Mouse (Mus musculus) embryo, embryonic 11 days (tissue): ENCODE results near the gene Fa2h.
"Not testable (repeated sequence)": the region's sequence is repeated elsewhere in the genome, so short reads cannot be mapped to it uniquely, and the experiment has no call there.

Experiments used
- DNase-seq: peaks from one replicate; pipeline ENCODE4 v3.0.0-alpha.2; 2015

The Fa2h gene

DNA sequence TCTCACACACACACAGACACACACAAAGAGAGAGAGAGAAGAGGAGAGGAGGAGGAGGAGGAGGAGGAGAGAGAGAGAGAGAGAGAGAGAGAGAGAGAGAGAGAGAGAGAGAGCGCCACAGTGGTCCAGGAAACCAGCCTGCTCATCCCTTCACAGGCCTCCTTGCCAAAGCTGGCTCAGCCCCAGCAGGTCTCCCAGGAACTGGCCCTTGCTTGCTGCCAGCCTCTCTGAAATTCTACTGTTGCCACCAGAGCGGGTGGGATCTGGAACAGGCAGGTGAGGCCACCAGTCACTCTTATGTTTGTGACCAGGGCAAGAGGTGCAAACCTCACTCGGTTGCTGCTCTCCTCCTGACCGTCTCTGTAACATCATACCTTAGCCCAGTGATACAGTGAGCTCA is 36.2 kb downstream of the Fa2h start:
- no peak for DNase-seq

DNA sequence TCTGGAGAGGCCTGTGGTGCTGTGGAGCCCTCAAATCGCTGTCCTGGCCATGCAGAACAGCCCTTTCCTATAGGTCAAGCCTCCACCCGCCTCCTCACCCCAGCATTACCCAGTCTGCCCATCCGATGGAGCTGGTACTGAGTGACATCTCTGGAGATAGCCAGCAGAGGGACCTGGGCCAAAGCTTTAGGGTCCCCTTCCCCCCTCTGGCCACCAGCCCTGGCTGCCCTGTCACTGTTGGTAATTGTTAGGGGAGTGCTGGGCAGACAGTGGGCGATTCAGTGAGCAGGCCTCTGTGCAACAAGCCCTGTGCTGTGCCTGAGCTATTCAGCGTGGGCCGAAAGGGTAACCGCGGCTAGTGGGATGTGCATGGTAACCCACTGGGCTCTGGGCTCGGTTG is 40.1 kb downstream of the Fa2h start:
- DNase-seq: no peak

DNA sequence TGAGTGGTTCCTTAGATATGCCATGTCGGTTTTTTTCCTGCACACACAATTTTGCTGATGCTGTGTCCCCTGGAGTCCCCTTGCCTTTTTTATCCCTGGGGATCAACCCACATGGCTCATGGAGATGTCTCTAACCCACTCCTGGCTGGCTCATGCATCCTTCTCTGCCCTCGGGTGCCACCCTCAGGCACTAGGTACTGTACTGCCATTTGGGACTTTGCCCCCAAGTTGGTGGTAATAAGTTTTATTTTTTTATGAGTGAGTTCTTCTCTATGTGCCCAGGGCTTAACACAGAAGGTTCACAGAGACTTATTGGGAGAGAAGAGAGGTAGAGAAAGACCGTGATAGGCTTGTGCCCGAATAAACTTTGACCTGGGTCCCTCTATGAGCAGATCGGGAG is 41.3 kb downstream of the Fa2h start:
- DNase-seq: no peak

DNA sequence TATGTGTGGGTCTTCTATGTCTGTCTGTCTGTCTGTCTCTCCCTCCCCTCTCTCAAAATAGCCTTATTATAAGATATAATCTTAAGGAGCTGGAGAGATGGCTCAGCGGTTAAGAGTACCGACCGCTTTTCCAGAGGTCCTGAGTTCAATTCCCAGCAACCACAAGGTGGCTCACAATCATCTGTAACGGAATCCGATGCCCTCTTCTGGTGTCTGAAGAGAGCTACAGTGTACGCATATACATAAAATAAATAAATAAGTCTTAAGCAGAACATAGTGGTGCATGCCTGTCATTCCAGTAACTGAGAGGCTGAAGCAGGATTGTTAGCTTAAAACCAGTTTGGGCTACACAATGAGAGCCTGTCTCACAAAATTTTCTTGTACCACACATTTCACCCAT is 43.0 kb downstream of the Fa2h start:
- no peak for DNase-seq

DNA sequence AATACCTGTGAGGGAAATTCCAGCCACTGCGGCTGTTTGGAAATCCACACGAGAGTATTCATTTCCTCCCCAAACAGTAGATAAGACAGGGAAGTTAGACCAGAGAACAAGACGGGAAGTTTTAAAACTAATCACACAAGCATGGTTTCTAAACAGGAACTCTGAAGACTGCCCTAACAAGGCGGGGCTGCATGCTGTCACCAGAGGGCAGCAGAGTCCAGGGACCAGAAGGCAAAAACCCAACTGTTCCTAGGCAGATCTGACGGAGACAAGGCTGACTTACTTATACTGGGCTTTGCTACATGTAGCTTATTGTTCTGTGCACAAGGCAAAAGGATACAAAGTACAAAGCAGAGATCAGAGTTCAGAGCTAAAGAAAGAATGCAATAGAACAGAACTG is 50.4 kb downstream of the Fa2h start:
- DNase-seq: peak; percentile 81

DNA sequence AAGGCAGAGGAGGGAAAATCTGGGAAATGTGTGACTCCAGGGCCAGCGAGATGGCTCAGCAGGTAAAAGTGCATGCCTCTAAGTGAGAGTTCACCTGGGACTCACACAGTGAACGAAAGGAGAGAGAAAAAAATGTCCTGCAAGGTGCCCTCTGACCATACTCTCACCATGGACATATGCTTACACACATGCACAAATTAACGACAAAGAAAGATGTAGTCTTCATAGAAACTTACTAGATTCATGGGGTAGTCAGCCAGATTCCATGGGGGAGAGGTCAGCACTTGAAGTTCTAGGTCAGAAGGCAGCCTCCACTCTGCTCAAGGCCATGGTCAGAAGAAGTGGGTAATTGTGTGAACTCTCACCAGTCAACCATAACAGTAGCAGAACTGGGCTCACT is 53.4 kb downstream of the Fa2h start:
- DNase-seq: no peak

DNA sequence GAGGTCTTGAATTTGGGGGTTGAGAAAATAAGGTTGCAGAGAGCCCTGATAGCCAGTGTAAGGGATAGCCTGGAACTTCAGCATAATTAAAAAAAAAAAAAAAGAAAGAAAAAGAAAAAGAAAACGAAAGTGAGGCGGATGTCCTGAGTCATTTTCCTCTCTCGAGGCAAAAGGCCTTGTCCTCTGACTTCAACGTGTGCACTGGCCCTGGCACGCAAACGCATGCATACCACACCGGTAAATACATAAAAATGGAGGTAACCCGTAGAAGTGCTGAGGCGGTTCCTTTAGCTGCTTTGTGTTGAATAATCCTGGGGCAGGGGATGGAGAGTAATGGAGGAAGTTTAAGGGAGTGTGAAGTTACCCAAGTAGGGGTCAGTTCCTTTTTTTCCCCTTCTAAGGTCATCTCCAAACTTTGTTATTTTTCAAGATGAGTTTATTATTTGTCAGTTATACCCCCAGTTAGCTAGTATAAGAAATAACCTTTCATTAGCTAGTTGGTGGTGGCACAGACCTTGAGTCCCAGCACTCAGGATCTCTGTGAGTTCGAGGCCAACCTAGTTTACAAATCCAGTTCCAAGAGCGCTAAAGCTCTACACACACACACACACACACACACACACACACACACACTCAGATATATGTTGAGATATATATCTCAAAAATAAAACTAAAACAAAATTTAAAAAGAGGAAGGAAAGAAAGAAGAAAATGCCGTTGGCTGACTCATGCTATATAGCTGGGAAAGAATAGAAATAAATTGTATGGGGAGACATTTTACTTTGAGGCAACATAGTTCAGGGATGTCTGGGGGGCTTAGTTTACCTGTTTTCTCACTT is 55.0 kb downstream of the Fa2h start:
- no peak for DNase-seq

DNA sequence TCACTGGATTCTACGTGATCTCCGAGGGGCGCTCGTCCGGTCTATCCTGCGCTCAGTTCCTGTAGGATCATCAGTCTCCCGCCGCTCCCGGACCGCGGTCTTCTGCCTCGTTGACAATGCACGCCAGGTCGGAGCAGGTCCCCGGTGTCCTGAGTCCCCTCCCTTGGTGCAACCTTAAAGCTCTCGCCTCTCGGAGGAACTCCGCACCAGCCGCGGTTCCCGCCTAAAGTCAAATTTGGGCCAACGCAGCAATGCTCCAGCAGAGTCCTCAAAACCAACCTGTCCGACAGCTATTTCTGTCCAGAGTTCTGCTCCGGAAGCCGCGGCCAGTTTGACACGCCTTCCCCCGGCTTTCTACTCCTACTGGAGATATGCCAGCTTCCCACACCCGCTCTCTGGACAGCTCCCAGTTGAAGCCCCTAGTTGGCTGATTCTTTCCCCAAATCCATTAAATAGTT is 55.7 kb downstream of the Fa2h start, which contains the start of gene Mlkl:
Gene Mlkl (minus strand): TSS at position 288 of the 458 bp plus-strand sequence.
- DNase-seq: peak; percentile 60

DNA sequence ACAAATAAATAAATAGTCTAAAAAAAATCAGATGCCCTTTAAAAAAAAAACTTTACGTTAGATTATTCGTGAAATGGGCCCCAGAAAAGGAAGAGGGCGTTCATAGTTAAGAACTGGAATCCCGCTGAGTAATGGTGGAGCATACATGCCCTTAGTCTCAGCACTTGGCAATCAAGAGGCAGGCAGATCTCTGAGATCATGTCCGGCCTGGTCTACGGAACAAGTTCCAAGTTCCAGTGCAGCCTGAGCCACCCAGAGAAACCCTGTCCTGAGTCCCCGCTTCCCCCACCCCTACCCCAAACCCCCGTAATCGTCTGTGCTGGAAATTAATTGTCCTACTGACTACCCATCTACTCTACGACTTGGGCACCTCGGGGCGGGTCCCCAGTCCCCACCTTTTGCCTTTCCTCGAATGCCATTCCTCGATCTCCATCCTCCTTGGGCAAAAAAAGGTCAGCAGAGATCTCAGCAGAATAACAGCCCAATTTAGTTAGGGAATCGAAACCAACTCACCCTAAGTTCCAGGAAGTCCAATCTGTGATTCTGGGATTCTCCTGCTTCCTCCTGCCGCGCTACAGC is 56.2 kb downstream of the Fa2h start:
- peak; percentile 14 for DNase-seq

DNA sequence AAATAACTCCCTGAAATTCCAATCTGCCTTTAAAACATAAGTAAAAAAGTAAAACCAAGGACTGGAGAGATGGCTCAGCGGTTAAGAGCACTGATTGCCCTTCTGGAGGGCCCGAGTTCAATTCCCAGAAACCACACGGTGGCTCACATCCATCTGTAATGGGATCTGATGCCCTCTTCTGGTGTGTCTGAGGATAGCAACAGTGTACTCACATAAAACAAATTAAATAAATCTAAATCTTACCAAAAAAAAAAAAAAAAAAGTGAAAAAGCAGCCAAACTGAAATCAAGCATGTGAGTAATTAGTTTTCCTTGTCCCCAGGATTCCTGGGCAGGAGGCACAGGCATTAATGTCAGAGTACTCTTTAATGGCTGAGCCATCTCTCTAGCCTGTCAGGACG is 56.9 kb downstream of the Fa2h start:
- no peak for DNase-seq

DNA sequence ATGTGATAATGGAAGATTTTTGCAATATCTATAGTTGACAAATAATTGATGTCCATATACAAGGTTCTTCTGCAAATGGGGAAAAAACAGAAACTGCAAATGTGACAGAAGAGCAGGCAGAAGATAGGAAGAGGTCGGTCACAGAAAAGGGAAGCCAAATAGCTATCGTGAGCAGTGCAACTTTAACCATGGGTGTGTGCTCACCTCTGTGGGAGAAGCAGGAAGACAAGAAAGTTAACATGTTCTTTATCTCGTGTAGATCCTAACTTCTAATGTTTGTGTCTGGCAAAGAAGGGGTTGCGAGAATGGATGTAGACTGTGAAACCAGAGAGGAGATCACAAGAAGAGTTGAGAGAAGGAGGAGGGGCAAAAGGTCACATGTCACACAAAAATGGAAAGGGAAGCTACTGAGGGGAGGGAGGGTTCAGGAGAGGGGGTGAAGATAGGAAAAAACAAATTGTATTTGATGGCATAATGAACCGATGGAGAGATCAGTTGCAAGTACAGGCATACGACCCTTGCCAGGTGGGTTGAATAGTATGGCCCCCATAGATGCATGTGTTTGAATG is 68.3 kb downstream of the Fa2h start:
- DNase-seq: no peak

DNA sequence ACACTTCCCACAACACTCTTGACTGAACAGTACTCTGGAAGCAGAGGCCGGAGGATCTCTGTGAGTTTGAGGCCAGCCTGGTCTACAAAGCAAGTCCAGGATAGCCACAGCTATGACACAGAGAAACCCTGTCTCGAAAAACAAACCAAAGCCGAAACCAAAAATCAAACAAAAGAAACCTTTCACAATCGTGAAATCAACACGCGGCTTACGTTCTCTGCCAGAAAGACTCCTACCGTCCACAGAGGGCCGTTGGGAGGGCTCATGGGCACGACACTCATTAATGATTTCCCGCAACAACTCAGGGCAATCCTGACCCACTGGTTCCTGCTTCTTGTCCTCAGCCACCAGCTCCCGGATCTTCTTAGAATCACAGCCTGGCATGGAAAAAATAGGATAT is 78.9 kb downstream of the Fa2h start:
- no peak for DNase-seq

DNA sequence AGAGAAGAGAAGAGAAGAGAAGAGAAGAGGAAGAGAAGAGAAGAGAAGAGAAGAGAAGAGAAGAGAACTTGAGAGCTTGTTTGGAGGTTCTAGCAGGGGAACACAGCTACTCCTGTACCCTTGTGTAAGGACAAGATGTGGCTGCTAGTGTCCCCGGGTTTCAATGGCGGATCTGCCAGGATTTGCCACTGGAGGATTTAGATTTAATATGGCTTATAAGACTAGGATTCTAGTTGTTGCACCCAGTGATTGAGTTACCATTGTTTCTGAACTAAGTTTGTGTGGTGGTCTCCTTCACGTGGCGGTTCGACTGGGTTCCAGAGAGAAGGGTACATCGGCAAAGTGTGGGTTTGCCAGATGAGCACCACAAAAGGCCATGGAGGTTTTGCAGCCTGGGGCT is 79.7 kb downstream of the Fa2h start:
- not testable (repeated sequence) for DNase-seq

DNA sequence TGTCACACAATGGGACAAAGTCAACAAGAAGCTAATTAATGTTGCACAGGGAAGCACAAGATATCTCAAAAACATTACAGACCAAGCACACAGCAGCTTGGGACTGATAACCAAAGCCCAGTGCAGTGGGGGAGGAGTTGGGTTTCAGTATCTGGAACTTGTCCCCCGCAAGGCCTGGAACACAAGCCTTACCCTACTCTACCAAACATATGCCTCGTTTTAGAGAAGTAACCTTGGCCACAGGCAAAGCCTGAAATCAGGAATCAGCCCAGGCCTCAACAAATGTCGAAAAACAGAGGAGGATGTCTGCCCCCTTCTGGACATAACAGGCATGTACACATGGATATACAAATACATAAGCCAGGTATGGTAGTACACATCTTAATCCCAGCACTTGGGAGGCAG is 80.9 kb downstream of the Fa2h start:
- DNase-seq: no peak

DNA sequence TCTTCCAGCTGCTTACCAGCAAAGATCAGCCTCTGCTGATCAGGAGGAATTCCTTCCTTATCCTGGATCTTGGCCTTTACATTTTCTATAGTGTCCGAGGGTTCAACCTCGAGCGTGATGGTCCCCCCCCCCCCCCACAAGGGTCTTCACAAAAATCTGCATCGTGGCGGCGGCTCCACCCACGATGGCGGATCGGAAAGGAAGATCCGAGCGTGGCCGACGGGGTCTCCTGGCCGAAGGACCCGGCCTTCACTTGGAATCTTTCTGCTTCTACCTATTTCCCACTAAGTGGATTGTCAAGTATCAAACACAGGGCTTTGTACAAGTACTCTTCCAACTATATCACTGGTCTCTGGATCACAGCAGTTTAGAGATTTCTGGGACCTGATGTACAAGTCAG is 83.6 kb downstream of the Fa2h start:
- DNase-seq: not testable (repeated sequence)

DNA sequence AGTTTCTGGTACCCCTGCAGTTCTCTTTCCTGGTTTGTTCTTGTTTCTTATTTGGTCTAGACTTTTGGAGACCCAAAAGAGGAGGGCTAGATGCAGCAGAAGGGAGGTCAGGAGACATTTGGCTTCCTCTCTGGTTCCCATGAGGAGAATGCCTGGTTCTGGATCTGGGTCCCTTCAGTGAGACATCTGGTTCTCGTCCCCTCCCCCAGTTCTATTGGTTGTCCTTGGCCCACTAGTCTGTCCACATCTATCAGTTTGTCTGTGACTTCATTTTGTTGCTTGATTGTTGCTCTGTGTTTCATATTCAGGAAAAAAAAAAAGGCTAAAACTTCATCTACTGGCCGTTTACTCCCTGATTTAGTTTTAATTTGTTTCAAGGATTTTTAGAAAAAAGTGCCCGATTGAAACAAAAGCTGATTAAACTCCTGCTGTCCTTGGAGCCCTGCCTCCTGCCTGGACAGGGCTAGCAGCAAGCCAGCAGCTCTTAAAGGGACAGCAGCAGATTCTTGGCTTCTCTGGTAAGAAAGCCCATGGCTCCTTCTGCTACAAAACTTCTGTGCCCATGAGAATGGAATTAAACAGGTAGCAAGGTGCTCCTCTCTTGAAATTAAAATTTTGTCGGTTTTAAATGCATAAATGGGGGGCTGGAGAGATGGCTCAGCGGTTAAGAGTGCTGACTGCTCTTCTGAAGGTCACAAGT is 88.4 kb downstream of the Fa2h start:
- DNase-seq: no peak

DNA sequence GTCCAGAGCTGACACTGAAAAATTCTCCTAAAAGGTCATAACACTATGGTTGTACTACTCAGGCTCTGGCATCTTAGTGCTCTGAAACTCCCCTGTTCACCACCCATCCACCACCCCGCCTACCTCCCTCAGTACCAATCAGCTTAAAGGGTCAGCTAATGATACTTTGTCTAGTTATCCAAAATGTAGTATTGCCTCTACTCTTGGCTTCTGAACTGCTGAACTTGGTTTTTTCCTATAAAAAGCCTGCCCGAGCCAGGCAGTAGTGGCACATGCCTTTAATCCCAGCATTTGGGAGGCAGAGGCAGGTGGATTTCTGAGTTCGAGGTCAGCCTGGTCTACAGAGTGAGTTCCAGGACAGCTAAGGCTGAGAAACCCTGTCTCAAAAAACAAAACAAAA is 89.3 kb downstream of the Fa2h start:
- DNase-seq: no peak

DNA sequence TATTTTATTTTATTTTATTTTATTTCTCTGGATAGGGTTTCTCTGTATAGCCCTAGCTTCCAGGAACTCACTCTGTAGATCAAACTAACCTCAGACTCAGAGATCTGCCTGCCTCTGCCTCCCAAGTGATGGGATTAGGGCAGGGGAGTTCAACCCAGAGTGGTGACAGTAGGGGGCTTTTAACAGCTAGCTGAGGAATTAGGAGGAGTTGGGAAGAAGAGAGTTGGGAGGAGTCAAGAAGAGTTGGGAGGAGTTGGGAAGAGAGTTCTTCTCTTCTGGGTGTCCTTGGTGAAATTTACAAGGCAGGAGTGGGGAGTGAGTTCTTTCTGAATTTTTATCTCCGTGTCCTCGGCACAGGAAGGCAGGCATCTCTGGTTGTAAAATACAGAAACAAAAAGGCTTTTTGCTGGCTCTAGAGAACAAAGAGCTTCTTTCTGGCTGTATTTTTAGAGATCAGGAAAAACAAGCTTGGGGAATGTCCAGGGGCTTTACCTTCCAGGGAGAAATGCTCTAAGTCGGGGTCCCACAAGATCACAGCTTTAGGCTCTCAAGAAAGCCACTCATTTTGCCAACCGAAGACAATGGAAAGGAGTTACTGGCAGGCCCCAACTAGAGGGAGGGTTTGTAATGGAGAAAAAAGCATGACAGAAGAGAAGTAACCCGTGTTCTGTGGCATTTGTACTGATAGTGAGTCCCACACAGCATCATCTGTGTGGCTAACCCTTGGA is 90.4 kb downstream of the Fa2h start:
- DNase-seq: not testable (repeated sequence)

DNA sequence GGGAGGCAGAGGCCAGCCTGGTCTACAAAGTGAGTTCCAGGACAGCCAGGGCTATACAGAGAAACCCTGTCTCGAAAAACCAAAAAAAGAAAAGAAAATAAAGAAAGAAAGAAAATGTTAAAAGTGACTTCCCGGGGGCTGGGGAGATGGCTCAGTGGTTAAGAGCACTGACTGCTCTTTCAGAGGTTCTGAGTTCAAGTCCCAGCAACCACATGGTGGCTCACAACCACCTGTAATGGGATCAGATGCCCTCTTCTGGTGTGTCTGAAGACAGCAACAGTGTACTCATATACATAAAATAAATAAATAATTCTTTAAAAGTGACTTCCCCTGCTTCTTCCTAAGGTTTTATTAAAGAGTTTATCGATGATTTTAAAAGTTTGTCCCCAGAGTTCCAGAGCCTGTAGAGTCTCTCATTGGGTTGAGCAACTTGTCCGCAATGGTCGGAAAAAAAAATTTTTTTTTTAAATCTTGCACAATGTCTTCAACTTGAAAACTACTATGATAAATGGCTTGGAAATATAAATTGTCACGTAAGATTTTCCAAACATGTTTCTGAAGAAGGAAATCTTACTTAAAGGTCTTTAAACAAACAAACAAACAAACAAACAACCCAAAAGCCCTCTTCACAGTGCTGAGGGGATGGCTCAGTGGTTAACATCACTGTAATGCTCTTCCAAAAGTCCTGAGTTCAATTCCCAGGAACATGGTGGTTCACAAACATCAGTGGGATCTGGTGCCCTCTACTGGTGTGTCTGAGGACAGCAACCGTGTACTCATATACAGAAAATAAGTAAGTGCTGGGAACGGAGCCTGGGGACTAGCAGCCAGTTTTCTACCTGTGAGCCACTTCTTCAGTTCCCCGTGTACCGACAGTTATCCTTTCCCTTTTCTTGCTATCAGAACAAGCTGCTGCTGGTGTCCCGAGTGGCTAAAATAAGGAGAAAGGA is 92.8 kb downstream of the Fa2h start:
- DNase-seq: peak; percentile 8

DNA sequence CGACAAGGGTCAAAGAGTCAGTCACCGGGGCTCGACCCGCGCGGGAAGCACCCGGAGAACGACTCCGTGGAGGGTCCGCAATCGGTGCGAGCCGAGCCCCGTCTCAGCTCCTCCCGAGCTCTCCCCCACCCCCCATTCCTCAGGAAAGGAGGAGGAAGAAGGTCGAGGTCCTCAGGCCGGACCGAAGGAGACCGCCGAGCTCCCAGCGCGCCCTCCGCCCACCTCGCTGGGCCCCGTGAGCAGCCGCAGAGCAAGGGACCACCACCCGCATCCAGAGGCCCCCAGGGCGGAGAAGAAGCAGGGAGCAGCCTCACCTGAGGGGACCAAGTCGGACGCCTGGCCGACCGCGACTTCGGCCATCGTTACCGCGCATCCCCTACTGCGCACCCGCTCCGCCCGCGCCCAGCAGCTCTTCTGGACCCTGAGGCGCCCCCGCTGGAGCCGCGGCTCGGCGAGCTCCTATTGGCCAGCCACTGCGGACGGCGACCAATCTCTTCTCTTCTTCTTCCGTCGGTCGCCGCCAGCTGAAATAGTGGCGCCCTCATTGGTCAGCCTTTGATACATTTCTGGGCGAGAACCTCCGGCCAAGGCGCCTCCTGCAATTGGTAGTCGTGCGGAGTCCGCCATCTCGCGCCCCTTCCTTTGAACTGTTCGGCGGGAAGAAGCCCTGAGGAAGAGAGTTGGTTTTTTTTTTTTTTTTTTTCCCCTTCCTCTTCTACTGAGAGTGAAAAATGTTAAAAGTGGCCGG is 93.6 kb downstream of the Fa2h start, which contains the start of gene Rfwd3:
Gene Rfwd3 (minus strand): TSS at position 402 of the 748 bp plus-strand sequence.
- peak; percentile 97 for DNase-seq

DNA sequence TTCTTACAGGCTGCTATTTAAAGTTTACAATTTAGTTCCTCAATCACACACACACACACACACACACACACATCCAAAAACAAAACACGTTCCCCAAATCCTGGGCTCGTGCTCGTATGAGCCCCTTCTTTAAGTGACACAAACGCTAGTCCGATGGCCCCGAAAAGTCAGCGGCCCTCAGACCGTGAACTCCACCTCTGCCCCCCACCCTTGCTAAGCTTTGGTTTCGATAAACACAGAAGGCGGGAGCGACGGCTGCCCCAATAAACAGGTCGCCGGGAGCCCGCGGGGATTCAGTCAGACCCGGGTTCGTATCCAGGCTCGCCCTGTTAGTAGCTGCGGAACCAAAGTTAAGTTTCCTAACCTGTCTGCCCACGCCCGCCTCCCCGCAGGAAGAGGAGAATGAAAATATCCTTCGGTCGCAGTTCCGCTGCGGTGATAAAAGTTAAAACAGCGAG is 94.2 kb downstream of the Fa2h start:
- DNase-seq: peak; percentile 66
